Mouse (Mus musculus) limb, embryonic 11.5 days (tissue): ENCODE data around the gene Vmn1r40. TPM values are rescaled to one million over a fixed set of nuclear protein-coding genes. Genes with fewer than 3 reads are reported as not detected.

Experiments
- ATAC-seq: fragments of 200-750 bp; cut with Nextera tagmentation; 2 replicates; pipeline ENCODE4 v1.8.0; 2017; ENCODE audit warnings: low read depth; ENCODE audit not compliant: insufficient number of reproducible peaks, low FRiP score, low TSS enrichment
- DNase-seq: peaks from one replicate; pipeline ENCODE4 v3.0.0-alpha.2; 2015; ENCODE audit warnings: low spot score
- H3K27ac ChIP-seq: fragments of 300-500 bp; sonication (generic); replicated peaks from 2 replicates; pipeline ENCODE4 v1.5.1; 2014; ENCODE audit warnings: low read depth, mild to moderate bottlenecking, low read length
- H3K27me3 ChIP-seq: fragments of 300-500 bp; sonication (generic); 2 replicates; pipeline ENCODE4 v1.6.1; 2014; ENCODE audit warnings: mild to moderate bottlenecking, low read length, mixed read lengths; ENCODE audit not compliant: control insufficient read depth, insufficient read depth
- H3K36me3 ChIP-seq: fragments of 300-500 bp; sonication (generic); 2 replicates; pipeline ENCODE4 v1.6.1; 2014; ENCODE audit warnings: mild to moderate bottlenecking, low read length, moderate library complexity, mixed read lengths; ENCODE audit not compliant: control insufficient read depth, insufficient read depth
- H3K4me1 ChIP-seq: fragments of 300-500 bp; sonication (generic); 2 replicates; pipeline ENCODE4 v1.6.1; 2014; ENCODE audit warnings: low read length, mixed read lengths; ENCODE audit not compliant: control insufficient read depth, insufficient read depth
- H3K4me2 ChIP-seq: fragments of 300-500 bp; sonication (generic); 2 replicates; pipeline ENCODE4 v1.6.1; 2014; ENCODE audit warnings: low read depth, mild to moderate bottlenecking, moderate library complexity; ENCODE audit not compliant: severe bottlenecking
- H3K4me3 ChIP-seq: fragments of 300-500 bp; sonication (generic); 2 replicates; pipeline ENCODE4 v1.5.1; 2014; ENCODE audit warnings: low read depth, low read length
- H3K9ac ChIP-seq: fragments of 300-500 bp; sonication (generic); 2 replicates; pipeline ENCODE4 v1.6.1; 2014; ENCODE audit warnings: mild to moderate bottlenecking, low read length
- H3K9me3 ChIP-seq: fragments of 300-500 bp; sonication (generic); 2 replicates; pipeline ENCODE4 v1.6.1; 2016; ENCODE audit warnings: low read length; ENCODE audit not compliant: control insufficient read depth
- WGBS: fragments of 180-500 bp; shearing (Covaris S2); extraction: QIAGEN DNeasy Blood & Tissue Kit; methylation state at CpG from one replicate; pipeline ENCODE4 v1.1.7; 2014; 5-methylcytosine and 5-hydroxymethylcytosine counted together
- polyA plus RNA-seq: library from polyadenylated mRNA; unstranded; fragments of >200 nt; fragmentation: Nextera tagmentation; extraction: Ambion mirVana; gene quantifications from 2 replicates; pipeline ENCODE4 v1.2.1, GENCODE M21; 2014

The Vmn1r40 gene
- not detected in 2 replicates for polyA plus RNA-seq

DNA sequence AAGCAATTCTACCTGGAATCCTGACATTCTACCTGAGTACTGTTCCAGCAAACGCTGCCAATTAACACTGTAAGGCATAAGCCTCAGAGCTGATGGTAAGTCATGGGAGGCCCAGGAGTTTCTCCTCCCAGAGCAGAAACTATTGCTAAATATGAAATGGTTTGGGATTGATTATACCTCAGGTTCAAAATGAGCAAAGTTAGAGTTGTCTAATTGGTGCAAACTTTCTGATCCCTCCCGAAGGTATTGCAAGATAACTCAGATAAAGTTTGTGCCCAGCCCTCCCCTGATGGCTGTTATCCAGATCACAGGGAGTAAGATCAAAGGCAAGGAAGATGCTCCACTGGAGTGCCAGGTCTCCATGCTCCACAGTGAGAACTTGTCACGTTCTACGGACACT, at the start of gene Vmn1r40:
Gene Vmn1r40, plus strand, starts transcription at position 301 of the 400 bp plus-strand sequence.
- H3K4me1 ChIP-seq: no peaks in the 10 kb centered on the region
- H3K9ac ChIP-seq: no peak within 1 kb of the TSS
- 79% methylated on average over 4 of the region's 4 CpGs for WGBS
- no peak within 1 kb of the TSS for H3K27ac ChIP-seq
- H3K4me2 ChIP-seq: no peak within 1 kb of the TSS
- DNase-seq: no peak
- no peaks in the 10 kb centered on the region for H3K9me3 ChIP-seq
- no peak within 1 kb of the TSS for H3K4me3 ChIP-seq
- H3K36me3 ChIP-seq: no peaks in the 10 kb centered on the region
- ATAC-seq: no peak
- H3K27me3 ChIP-seq: no peaks in the 10 kb centered on the region

DNA sequence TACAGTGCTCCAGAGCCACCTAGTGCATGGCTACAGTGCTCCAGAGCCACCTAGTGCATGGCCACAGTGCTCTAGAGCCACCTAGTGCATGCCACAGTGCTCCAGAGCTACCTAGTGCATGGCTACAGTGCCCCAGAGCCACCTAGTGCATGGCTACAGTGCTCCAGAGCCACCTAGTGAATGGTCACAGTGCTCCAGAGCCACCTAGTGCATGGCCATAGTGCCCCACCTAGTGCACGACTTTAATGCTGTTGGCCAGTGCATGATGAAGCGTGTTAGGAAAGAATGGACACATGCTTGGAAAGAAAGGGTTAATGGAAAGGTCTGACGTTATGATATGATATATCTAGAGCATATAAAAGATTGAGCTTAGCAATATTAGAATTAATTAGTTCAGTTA, 49.0 kb upstream of the Vmn1r40 start:
- no peak overlapping the region for H3K27ac ChIP-seq
- no peak for ATAC-seq
- no peak for DNase-seq
- H3K36me3 ChIP-seq: no peaks in the 10 kb centered on the region
- WGBS: 81% methylated on average over 3 of the region's 3 CpGs
- no peaks in the 10 kb centered on the region for H3K9me3 ChIP-seq
- no peak overlapping the region for H3K4me2 ChIP-seq
- H3K27me3 ChIP-seq: no peaks in the 10 kb centered on the region
- H3K9ac ChIP-seq: no peak overlapping the region
- H3K4me1 ChIP-seq: no peaks in the 10 kb centered on the region
- H3K4me3 ChIP-seq: no peak overlapping the region

DNA sequence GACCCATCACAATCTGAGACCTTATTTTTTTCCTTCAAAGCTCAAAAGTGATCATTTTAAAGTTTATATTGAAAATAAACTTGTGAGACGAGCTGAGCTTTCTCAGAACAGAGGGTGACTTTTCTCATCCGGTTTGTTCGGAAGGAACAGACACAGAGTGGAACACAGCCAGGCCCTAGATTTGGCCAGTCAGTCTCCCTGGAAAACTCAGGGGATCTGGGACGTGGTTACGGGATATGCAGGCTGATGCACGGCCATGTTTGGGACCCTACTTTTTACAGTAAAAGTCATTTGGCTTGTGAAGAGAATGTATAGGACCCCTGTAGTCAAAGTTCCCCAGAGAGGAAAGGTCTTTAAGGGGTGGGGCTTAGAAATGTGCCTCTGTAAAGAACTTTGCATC, 48.4 kb upstream of the Vmn1r40 start:
- Histone ChIP-seq H3K4me3 (no peak overlapping the region), H3K9ac (no peak overlapping the region), H3K4me2 (no peak overlapping the region), H3K9me3 (no peaks in the 10 kb centered on the region), H3K27ac (no peak overlapping the region), H3K36me3 (no peaks in the 10 kb centered on the region), H3K4me1 (no peaks in the 10 kb centered on the region), H3K27me3 (no peaks in the 10 kb centered on the region)
- ATAC-seq (no peak), DNase-seq (no peak)
- 90% methylated on average over 6 of the region's 6 CpGs for WGBS

DNA sequence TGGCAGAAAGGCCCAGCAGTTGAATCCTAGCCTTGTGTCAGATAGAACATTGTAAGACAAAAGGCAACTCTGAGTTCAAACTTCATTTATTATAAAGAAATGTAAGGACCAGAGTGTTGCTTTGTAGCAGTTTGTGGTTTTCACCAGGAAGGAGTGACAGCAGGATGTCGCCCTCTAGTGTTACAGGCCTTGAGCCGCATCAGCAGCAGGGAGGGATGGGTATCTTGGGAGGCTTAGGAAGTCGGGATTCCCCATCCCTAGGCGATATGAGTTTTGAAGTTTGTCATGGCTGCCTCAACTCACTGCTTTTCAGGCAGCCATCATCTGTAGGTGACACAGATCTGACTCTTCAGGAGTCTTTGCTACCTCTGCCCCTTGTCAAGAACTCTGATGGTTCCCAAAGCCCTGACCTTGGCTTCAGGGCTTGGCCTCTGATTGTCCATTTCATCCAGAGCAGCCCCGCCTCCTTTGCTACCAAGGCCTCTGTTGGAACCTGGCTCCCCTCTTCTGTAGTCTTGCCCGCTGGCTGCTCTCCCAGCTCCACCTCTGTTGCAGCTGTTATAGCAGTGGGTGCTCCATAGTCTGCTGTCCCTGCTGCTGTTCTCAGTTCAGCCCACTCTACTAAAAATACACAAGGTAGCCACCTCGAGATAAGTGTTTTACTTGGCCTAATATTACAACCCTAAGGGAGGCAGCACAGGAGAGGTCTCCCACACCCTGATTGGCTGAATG, 47.5 kb upstream of the Vmn1r40 start:
- Histone ChIP-seq H3K27me3 (no peaks in the 10 kb centered on the region), H3K9ac (no peak overlapping the region), H3K27ac (no peak overlapping the region), H3K36me3 (no peaks in the 10 kb centered on the region), H3K4me3 (no peak overlapping the region), H3K4me2 (no peak overlapping the region), H3K9me3 (no peaks in the 10 kb centered on the region), H3K4me1 (no peaks in the 10 kb centered on the region)
- ATAC-seq: no peak
- 40% methylated on average over 7 of the region's 7 CpGs for WGBS
- no peak for DNase-seq

DNA sequence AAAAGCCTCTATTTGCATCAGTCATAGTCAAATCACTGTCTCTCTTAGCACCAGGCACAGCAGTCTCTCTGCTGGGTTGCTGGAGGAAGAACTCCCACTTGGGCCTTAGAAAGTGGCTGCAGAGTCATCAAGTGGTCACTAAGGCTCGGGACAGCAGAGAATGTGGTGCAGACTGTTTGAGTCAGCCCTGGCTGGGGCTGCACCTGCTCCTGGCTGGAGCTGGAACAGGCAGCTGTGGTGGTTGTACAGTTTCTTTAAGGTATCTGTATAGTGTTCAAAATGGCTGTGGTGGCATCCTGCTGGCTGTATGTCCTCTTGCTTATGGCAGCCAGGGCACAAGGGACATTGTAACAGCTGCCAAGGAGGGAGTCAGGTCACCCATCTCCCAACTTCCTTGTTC, 46.9 kb upstream of the Vmn1r40 start:
- H3K36me3 ChIP-seq: no peaks in the 10 kb centered on the region
- no peak overlapping the region for H3K4me3 ChIP-seq
- no peaks in the 10 kb centered on the region for H3K4me1 ChIP-seq
- no peak for ATAC-seq
- H3K27ac ChIP-seq: no peak overlapping the region
- DNase-seq: no peak
- no peaks in the 10 kb centered on the region for H3K27me3 ChIP-seq
- no peaks in the 10 kb centered on the region for H3K9me3 ChIP-seq
- WGBS: 67% methylated on average over 1 of the region's 1 CpGs
- no peak overlapping the region for H3K4me2 ChIP-seq
- no peak overlapping the region for H3K9ac ChIP-seq

DNA sequence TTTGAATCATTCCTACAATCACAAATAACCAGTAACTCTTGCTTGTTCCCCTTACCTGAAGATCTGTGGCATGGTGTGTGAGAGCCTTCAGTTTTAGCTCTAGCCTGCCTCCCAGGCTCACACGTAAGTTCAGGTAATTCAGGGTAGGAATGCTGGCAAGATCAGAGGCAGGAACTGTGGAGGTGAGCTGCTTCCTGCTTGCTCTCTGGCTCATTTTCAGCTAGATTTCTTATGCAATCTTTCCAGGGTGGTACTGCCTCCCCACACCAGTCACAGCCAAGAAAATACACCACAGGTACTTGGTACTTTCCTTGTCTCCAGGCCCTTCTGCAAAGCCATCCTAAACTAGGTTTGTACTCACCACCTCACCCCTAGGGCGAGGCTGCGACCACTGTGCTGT, 44.8 kb upstream of the Vmn1r40 start:
- no peak for ATAC-seq
- Histone ChIP-seq H3K4me3 (no peak overlapping the region), H3K4me2 (no peak overlapping the region), H3K27ac (no peak overlapping the region), H3K4me1 (no peaks in the 10 kb centered on the region), H3K36me3 (no peaks in the 10 kb centered on the region), H3K9me3 (no peaks in the 10 kb centered on the region), H3K9ac (no peak overlapping the region), H3K27me3 (no peaks in the 10 kb centered on the region)
- WGBS: 86% methylated on average over 3 of the region's 3 CpGs
- DNase-seq: no peak

DNA sequence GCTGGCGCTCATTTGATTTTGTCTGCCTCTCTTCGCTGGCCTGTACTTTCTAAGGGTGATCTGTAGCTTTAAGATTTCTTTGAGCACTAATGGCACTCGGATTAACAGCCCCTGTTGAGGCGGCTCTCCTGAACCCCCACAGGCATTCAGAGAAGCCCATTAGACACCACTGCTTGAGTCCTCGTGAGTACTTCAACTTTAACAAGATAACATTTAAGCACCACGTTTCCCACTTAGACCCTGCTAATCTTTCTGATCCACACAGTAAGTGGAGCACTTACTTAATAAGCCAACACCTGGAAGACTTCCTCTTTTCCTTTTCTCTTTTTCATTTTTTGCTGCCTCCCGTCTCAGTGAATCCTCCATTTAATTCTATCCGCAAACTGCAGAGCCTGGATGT, 42.2 kb upstream of the Vmn1r40 start:
- H3K4me3 ChIP-seq: no peak overlapping the region
- H3K9ac ChIP-seq: no peak overlapping the region
- H3K4me2 ChIP-seq: no peak overlapping the region
- H3K9me3 ChIP-seq: no peaks in the 10 kb centered on the region
- ATAC-seq (no peak), DNase-seq (no peak)
- no peaks in the 10 kb centered on the region for H3K27me3 ChIP-seq
- H3K4me1 ChIP-seq: no peaks in the 10 kb centered on the region
- H3K36me3 ChIP-seq: no peaks in the 10 kb centered on the region
- WGBS: 53% methylated on average over 8 of the region's 8 CpGs
- no peak overlapping the region for H3K27ac ChIP-seq

DNA sequence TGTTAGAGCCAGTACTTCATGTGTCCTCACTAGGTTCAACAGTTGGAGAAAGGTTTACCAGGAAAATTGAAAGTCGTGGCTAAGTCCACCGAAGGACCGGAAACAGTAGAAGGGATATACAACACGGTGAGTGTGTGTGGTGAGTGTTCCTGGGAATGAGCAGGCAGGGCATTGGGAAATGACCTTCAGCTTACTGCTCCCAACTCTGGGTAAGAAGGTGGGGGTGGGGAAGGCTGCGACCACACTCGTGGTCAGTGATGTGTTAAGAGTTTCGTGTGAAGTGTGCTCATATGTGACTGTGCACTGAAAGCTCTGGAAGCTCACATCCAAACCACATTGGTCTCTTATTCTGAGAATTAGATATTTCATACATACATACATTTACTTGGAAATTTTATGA, 41.7 kb upstream of the Vmn1r40 start:
- H3K27ac ChIP-seq: no peak overlapping the region
- no peak for DNase-seq
- no peak overlapping the region for H3K4me3 ChIP-seq
- H3K4me2 ChIP-seq: no peak overlapping the region
- H3K36me3 ChIP-seq: no peaks in the 10 kb centered on the region
- no peaks in the 10 kb centered on the region for H3K27me3 ChIP-seq
- H3K9ac ChIP-seq: no peak overlapping the region
- no peak for ATAC-seq
- no peaks in the 10 kb centered on the region for H3K9me3 ChIP-seq
- 83% methylated on average over 7 of the region's 7 CpGs for WGBS
- H3K4me1 ChIP-seq: no peaks in the 10 kb centered on the region

DNA sequence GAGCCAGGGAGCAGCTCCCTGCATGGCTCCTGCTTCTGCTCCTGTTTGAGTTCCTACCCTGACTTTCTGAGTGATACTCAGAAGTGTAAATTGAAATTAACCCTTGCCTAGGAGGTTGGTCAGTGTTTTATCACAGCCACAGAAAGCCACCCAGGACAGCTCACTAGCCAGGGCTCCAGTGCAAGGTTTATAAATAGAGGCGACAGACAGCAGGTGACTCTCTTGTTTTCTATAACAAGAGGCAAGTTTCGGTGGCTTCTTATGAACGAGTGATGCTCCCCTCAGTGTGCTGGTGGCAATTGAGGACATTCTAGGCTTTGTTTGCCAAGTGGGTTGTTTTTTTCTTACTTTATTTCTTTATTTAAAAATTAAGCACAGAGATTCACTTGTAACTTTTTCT, 40.4 kb upstream of the Vmn1r40 start:
- Histone ChIP-seq H3K9ac (no peak overlapping the region), H3K9me3 (no peaks in the 10 kb centered on the region), H3K36me3 (no peaks in the 10 kb centered on the region), H3K4me3 (no peak overlapping the region), H3K4me2 (no peak overlapping the region), H3K27ac (no peak overlapping the region), H3K4me1 (no peaks in the 10 kb centered on the region), H3K27me3 (no peaks in the 10 kb centered on the region)
- 87% methylated on average over 3 of the region's 3 CpGs for WGBS
- no peak for ATAC-seq
- no peak for DNase-seq
